Mouse (Mus musculus): Measurements from ENCODE around the gene Fam83d. TPM values are rescaled to one million over a fixed set of nuclear protein-coding genes. Genes with fewer than 3 reads are reported as not detected.

Gene Fam83d
- 43.7 and 45.4 TPM in 2 replicates for polyA plus RNA-seq (2015; fragmentation: Nextera tagmentation; extraction: Ambion mirVana)

DNA sequence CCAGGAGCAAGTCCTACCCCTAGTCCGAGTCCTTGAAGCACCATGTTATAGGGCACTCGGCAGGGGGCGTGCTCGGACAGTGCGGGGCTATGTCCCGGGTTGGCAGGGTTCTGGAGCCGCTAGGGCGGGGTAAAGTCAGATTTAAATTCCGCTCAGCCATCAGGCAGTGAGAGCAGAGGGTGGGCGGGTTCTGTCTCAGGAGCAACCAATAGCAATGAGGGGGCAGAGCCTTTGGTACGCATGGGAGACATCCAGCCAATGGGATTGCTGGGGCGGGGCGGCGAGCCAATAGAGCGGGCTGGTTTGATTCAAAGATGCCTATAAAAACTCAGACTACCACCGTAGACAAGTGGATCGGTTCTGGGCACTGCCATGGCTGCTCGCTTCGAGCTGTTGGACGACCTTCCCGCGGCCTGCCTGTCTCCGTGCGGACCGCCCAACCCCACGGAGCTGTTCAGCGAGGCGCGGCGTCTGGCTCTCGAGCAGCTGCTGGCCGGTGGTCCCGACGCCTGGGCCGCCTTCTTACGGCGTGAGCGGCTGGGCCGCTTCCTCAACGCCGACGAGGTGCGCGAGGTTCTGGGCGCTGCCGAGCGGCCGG lies at the start of gene Fam83d:
TSS of gene Fam83d (plus strand) at position 352 of the 598 bp plus-strand sequence.
- under 1% methylated on average over 48 of the region's 48 CpGs for WGBS
- peak within 1 kb of the TSS; percentile 74 for H3K9ac ChIP-seq
- H3K27me3 ChIP-seq (replicated peaks) = no peaks in the 10 kb centered on the region
- H3K4me2 ChIP-seq (replicated peaks) = peak within 1 kb of the TSS; percentile 96
- no peaks in the 10 kb centered on the region for H3K9me3 ChIP-seq
- H3K4me1 ChIP-seq (replicated peaks) = peaks cover 33% of the 10 kb centered on the region
- H3K4me3 ChIP-seq (replicated peaks) = peak within 1 kb of the TSS; percentile 80
- peak within 1 kb of the TSS; percentile 81 for H3K27ac ChIP-seq
- H3K36me3 ChIP-seq = no peaks in the 10 kb centered on the region
- ATAC-seq = peak; percentile 97

DNA sequence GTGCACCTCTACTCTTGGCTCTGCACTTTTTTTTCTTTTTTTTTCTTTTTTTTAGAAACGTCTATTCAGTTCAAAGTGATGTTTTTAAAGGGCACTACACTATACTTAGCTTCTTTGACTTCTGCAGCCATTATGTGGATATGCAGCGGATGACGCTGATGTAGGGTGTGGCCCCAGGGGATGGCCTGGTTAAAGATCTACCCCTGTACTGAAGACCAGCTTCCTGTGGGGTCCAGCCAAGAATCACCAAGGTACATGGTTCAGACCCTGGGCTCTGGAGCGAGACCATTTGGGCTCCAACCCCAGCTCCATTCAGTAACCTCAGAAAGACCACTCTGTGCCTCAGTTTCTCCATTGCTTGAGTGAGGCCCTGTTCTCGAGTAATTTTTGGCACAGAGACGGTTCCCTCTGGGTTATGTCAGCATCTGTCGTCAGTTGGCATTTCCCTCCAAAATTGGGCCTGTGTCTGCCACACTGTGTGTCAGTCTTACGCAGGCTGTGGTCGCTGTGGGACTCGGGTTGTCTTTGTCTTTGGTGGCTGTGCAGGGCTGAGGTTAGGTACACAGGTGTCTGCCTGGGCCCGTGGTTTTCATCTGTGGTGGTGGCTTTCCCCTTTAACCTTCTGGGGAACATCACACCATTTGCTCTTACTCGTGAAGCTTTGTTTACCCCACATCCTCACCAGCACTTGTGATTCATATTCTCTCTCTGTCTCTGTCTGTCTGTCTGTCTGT lies 48.9 kb upstream of the Fam83d start:
- no peak for ATAC-seq
- Histone ChIP-seq H3K4me1 (replicated peaks) (peaks cover 14% of the 10 kb centered on the region; the same call in 1 of the 2 replicates), H3K4me3 (replicated peaks) (no peak overlapping the region), H3K4me2 (replicated peaks) (no peak overlapping the region), H3K27ac (no peak overlapping the region), H3K27me3 (replicated peaks) (no peaks in the 10 kb centered on the region; the same call in 1 of the 2 replicates), H3K9me3 (no peaks in the 10 kb centered on the region), H3K9ac (no peak overlapping the region), H3K36me3 (no peaks in the 10 kb centered on the region)
- 78% methylated on average over 12 of the region's 12 CpGs for WGBS

- peaks cover 14% of the 10 kb centered on the region; the same call in 1 of the 2 replicates for H3K4me1 ChIP-seq (replicated peaks)
- H3K27me3 ChIP-seq (replicated peaks) = no peaks in the 10 kb centered on the region; the same call in 1 of the 2 replicates
- H3K4me3 ChIP-seq (replicated peaks) = no peak overlapping the region
- H3K4me2 ChIP-seq (replicated peaks) = no peak overlapping the region
- no peak for ATAC-seq
- H3K27ac ChIP-seq = no peak overlapping the region
- no peak overlapping the region for H3K9ac ChIP-seq
- 71% methylated on average over 16 of the region's 16 CpGs for WGBS
- no peaks in the 10 kb centered on the region for H3K36me3 ChIP-seq
- no peaks in the 10 kb centered on the region for H3K9me3 ChIP-seq
Measured at GRCm38 (mm10) chr2:158720715-158721370, 47.0 kb upstream of the Fam83d start.

DNA sequence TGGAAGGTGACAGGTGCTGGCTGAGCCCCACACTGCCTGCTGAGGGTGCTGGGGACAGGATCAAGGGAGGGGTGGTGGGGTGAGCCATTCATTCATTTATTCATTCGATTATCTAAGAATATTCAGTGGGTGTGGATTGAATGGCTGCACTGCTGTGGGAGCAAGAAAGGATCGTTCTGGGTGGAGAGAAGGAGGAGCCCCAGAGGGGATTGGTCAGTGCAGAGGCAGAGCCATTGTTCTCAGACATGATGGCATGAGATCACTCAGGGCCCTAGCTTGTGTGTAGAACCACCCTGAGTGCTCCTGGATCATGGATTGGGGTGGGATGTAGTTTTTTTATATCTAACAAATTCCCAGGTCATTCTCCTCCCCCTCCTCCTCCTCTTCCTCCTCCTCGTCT lies 46.4 kb upstream of the Fam83d start:
- Histone ChIP-seq H3K27ac (no peak overlapping the region), H3K9me3 (no peaks in the 10 kb centered on the region), H3K9ac (no peak overlapping the region), H3K4me2 (replicated peaks) (no peak overlapping the region), H3K4me3 (replicated peaks) (no peak overlapping the region), H3K4me1 (replicated peaks) (peaks cover 9% of the 10 kb centered on the region; the same call in 1 of the 2 replicates), H3K27me3 (replicated peaks) (no peaks in the 10 kb centered on the region; the same call in 1 of the 2 replicates), H3K36me3 (no peaks in the 10 kb centered on the region)
- 56% methylated on average over 3 of the region's 3 CpGs for WGBS
- ATAC-seq = no peak

DNA sequence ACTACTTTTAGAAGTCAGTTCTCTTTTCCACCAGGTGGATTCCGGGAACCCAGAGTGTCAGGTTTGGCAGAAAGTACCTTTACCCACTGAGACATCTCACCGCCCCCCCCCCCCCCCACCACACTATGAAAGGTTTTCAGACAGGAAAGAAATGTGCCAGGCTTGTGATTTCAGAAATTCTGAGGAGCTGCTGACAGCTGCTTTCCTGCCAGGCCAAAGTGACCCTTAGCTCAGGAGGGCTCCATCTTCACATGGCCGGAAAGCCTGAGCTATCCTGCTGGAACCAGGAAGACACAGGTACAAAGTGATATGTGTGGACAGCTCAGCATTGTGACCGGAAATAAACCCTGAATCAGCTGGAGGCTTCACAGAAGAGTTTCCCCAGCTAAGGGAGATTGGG lies 45.8 kb upstream of the Fam83d start:
- Histone ChIP-seq H3K36me3 (no peaks in the 10 kb centered on the region), H3K4me3 (replicated peaks) (no peak overlapping the region), H3K27me3 (replicated peaks) (no peaks in the 10 kb centered on the region; the same call in 1 of the 2 replicates), H3K9ac (no peak overlapping the region), H3K4me2 (replicated peaks) (no peak overlapping the region), H3K27ac (no peak overlapping the region), H3K4me1 (replicated peaks) (peaks cover 9% of the 10 kb centered on the region; the same call in 1 of the 2 replicates), H3K9me3 (no peaks in the 10 kb centered on the region)
- no peak for ATAC-seq
- WGBS = 70% methylated on average over 4 of the region's 4 CpGs

GRCm38 (mm10) chr2:158722991-158723551 lies 44.8 kb upstream of the Fam83d start:
- peaks cover 9% of the 10 kb centered on the region; the same call in 1 of the 2 replicates for H3K4me1 ChIP-seq (replicated peaks)
- WGBS = 25% methylated on average over 6 of the region's 6 CpGs
- peak overlapping the region; percentile 32; the same call in 1 of the 2 replicates for H3K27ac ChIP-seq
- no peak overlapping the region for H3K4me3 ChIP-seq (replicated peaks)
- H3K36me3 ChIP-seq = no peaks in the 10 kb centered on the region
- no peak for ATAC-seq
- H3K9me3 ChIP-seq = no peaks in the 10 kb centered on the region
- no peak overlapping the region for H3K4me2 ChIP-seq (replicated peaks)
- no peaks in the 10 kb centered on the region; the same call in 1 of the 2 replicates for H3K27me3 ChIP-seq (replicated peaks)
- no peak overlapping the region for H3K9ac ChIP-seq

GRCm38 (mm10) chr2:158723806-158724205 lies 44.1 kb upstream of the Fam83d start:
- 27% methylated on average over 6 of the region's 6 CpGs for WGBS
- Histone ChIP-seq H3K4me2 (replicated peaks) (no peak overlapping the region), H3K27me3 (replicated peaks) (no peaks in the 10 kb centered on the region; the same call in 1 of the 2 replicates), H3K27ac (no peak overlapping the region), H3K9me3 (no peaks in the 10 kb centered on the region), H3K4me3 (replicated peaks) (no peak overlapping the region), H3K9ac (no peak overlapping the region), H3K36me3 (no peaks in the 10 kb centered on the region), H3K4me1 (replicated peaks) (peaks cover 9% of the 10 kb centered on the region; the same call in 1 of the 2 replicates)
- no peak for ATAC-seq

DNA sequence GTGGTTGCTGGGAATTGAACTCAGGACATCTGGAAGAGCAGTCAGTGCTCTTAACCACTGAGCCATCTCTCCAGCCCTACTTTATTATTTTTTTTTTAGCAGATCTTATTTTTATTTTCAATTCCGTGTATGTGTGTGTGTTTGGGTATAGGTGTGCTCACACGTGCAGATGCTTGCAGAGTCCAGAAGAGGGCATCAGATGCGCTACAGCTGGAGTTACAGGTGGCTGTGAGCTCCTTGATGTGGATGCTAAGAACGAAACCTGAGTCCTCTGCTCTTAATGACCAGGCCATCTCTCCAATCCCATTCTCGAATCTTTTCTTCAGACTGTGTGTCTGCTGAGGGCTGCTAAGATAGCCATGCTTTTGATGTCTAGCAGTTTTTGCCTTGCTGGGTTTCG lies 41.6 kb upstream of the Fam83d start:
- H3K4me3 ChIP-seq (replicated peaks) = no peak overlapping the region
- ATAC-seq = no peak
- no peaks in the 10 kb centered on the region; the same call in 1 of the 2 replicates for H3K27me3 ChIP-seq (replicated peaks)
- H3K4me2 ChIP-seq (replicated peaks) = no peak overlapping the region
- WGBS = 69% methylated on average over 6 of the region's 6 CpGs
- H3K4me1 ChIP-seq (replicated peaks) = peaks cover 9% of the 10 kb centered on the region; the same call in 1 of the 2 replicates
- H3K9me3 ChIP-seq = no peaks in the 10 kb centered on the region
- no peak overlapping the region for H3K27ac ChIP-seq
- no peak overlapping the region for H3K9ac ChIP-seq
- H3K36me3 ChIP-seq = no peaks in the 10 kb centered on the region

- Histone ChIP-seq H3K9ac (no peak overlapping the region), H3K36me3 (no peaks in the 10 kb centered on the region), H3K27me3 (replicated peaks) (no peaks in the 10 kb centered on the region), H3K27ac (no peak overlapping the region), H3K4me3 (replicated peaks) (no peak overlapping the region), H3K4me1 (replicated peaks) (peaks cover 4% of the 10 kb centered on the region; the same call in 1 of the 2 replicates), H3K9me3 (no peaks in the 10 kb centered on the region), H3K4me2 (replicated peaks) (no peak overlapping the region)
- 33% methylated on average over 7 of the region's 7 CpGs for WGBS
- ATAC-seq = no peak
Measured at GRCm38 (mm10) chr2:158728061-158728815, 39.7 kb upstream of the Fam83d start.

DNA sequence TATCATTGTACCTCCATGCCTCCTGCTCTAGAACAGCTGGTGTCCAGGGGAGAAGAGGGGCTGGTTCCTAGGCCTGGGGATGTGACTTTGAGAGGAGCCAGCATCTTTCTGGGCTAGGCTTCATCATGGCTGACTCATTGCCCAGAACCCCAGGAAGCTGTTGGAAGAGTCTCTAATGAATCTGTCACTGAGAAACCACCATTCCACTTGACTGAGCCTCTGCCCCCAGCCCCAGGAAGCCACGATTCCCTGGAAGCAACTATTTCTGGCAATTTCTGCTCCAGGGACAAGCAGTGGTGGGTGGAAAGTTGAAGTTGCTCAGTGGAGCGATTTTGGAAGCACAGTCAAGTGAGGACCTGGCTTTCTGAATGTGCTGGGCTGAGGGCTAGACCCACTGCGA lies 37.0 kb upstream of the Fam83d start:
- Histone ChIP-seq H3K9ac (no peak overlapping the region), H3K4me2 (replicated peaks) (no peak overlapping the region), H3K36me3 (no peaks in the 10 kb centered on the region), H3K27ac (no peak overlapping the region), H3K27me3 (replicated peaks) (no peaks in the 10 kb centered on the region), H3K9me3 (no peaks in the 10 kb centered on the region), H3K4me3 (replicated peaks) (no peak overlapping the region), H3K4me1 (replicated peaks) (no peaks in the 10 kb centered on the region)
- 67% methylated on average over 3 of the region's 3 CpGs for WGBS
- ATAC-seq = no peak

GRCm38 (mm10) chr2:158732521-158732920 lies 35.4 kb upstream of the Fam83d start:
- no peaks in the 10 kb centered on the region for H3K4me1 ChIP-seq (replicated peaks)
- H3K9me3 ChIP-seq = no peaks in the 10 kb centered on the region
- no peak overlapping the region for H3K9ac ChIP-seq
- 81% methylated on average over 9 of the region's 9 CpGs for WGBS
- H3K4me2 ChIP-seq (replicated peaks) = no peak overlapping the region
- no peak overlapping the region for H3K27ac ChIP-seq
- no peaks in the 10 kb centered on the region for H3K27me3 ChIP-seq (replicated peaks)
- no peak overlapping the region for H3K4me3 ChIP-seq (replicated peaks)
- ATAC-seq = no peak
- no peaks in the 10 kb centered on the region for H3K36me3 ChIP-seq

Measured in intestine, embryonic 15.5 days (tissue).